Mouse (Mus musculus) heart, embryonic 10.5 days (tissue): ENCODE measurements around the gene Pcyox1. TPM values are rescaled to one million over a fixed set of nuclear protein-coding genes. Genes with fewer than 3 reads are reported as not detected.
"Not testable (repeated sequence)": the region's sequence is repeated elsewhere in the genome, so short reads cannot be mapped to it uniquely, and the experiment has no call there.

Experiments used
- DNase-seq: peaks from one replicate; pipeline ENCODE4 v3.0.0-alpha.2; 2017; ENCODE audit warnings: low spot score
- H3K27ac ChIP-seq: fragments of 300-500 bp; sonication (generic); 2 replicates; pipeline ENCODE4 v1.5.1; 2016; ENCODE audit warnings: mild to moderate bottlenecking
- H3K27me3 ChIP-seq: fragments of 300-500 bp; sonication (generic); 2 replicates; pipeline ENCODE4 v1.6.1; 2016; ENCODE audit warnings: mild to moderate bottlenecking; ENCODE audit not compliant: poor library complexity, insufficient read depth, severe bottlenecking
- H3K36me3 ChIP-seq: fragments of 300-500 bp; sonication (generic); 2 replicates; pipeline ENCODE4 v1.6.1; 2016; ENCODE audit warnings: mild to moderate bottlenecking, moderate library complexity
- H3K4me1 ChIP-seq: fragments of 300-500 bp; sonication (generic); 2 replicates; pipeline ENCODE4 v1.6.1; 2016; ENCODE audit warnings: mild to moderate bottlenecking
- H3K4me3 ChIP-seq: fragments of 300-500 bp; sonication (generic); 2 replicates; pipeline ENCODE4 v1.5.1; 2016; ENCODE audit warnings: mild to moderate bottlenecking, moderate library complexity
- H3K9me3 ChIP-seq: fragments of 300-500 bp; sonication (generic); 2 replicates; pipeline ENCODE4 v1.6.1; 2016; ENCODE audit warnings: mild to moderate bottlenecking, moderate library complexity
- WGBS: fragments of 180-500 bp; shearing (Covaris S2); methylation state at CpG from one replicate; pipeline ENCODE4 v1.1.7; 2016; 5-methylcytosine and 5-hydroxymethylcytosine counted together
- polyA plus RNA-seq: library from polyadenylated mRNA; unstranded; fragments of >200 nt; fragmentation: Nextera tagmentation; extraction: Ambion mirVana; gene quantifications from 2 replicates; pipeline ENCODE4 v1.2.1, GENCODE M21; 2016

The Pcyox1 gene
- polyA plus RNA-seq, 1 experiment from 2014 or later, result 57.8 TPM

DNA sequence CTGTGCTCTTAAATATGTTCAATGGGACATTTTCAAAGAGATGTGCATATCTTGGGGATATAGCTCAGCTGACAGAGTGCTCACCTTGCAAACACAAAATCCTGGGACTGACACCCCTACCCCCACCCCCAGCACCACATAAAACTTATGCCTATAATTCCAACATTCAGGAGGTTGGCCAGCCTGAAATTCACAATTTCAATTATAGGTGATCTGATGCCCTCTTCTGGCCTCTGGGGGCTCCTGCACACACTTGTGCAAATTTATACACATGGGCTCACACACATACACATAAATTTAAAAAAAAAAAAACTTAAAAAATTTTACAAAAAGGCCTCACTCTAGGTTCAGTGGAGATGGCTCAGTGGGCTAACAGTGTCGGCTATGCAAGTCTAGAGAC is 3.8 kb downstream of the Pcyox1 start:
- Histone ChIP-seq H3K9me3 (no peaks in the 10 kb centered on the region), H3K27me3 (no peaks in the 10 kb centered on the region), H3K27ac (no peak overlapping the region), H3K36me3 (peaks cover 47% of the 10 kb centered on the region), H3K4me1 (peaks cover 35% of the 10 kb centered on the region), H3K4me3 (no peak overlapping the region)
- peak; percentile 58 for DNase-seq
- WGBS, result 88% methylated on average over 1 of the region's 1 CpGs

DNA sequence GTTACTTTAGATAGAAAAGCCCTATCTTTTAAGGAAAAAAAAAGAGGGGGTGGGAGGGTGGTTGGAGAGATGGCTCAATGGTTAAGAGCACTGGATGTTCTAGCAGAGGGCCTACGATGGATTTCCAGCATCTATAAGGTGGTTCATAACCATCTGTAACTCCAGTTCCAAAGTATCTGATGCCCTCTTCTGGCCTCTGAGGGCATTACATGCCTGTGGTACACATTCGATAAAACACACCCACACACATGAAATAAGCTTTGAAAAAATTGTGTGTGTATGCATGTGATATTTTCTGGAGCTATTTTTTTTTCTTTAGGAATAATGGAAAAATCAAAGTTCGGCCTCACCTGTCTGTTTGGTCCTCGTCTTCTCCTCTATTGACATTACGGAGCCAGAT is 5.6 kb downstream of the Pcyox1 start:
- DNase-seq, result no peak
- Histone ChIP-seq H3K4me1 (peaks cover 26% of the 10 kb centered on the region), H3K27ac (no peak overlapping the region), H3K36me3 (peaks cover 58% of the 10 kb centered on the region), H3K27me3 (no peaks in the 10 kb centered on the region), H3K9me3 (no peaks in the 10 kb centered on the region), H3K4me3 (no peak overlapping the region)
- 90% methylated on average over 5 of the region's 5 CpGs for WGBS

DNA sequence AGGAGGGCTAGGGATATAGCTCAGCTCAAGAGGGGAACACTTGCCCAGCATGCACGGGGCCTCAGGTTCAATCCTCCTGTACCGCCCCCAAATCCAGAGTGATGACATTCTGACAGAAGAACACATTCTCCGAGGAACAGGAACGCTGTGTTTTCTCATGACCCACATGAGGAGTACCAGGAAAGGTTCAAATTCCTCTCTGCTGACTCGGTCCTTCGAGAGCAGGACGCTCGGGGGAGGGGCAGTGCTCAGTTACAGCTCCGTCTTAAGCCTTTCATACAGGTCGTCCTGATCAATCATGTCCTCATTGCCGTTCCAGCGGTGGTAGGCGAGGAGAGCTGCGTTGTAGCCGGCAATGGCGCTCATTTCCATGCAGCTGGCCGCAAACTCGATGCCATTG is 8.5 kb downstream of the Pcyox1 start:
- peak; percentile 74 for DNase-seq
- Histone ChIP-seq H3K4me3 (no peak overlapping the region), H3K36me3 (peaks cover 59% of the 10 kb centered on the region), H3K27ac (no peak overlapping the region), H3K27me3 (no peaks in the 10 kb centered on the region), H3K4me1 (peaks cover 5% of the 10 kb centered on the region; the same call in 1 of the 2 replicates), H3K9me3 (no peaks in the 10 kb centered on the region)
- 69% methylated on average over 18 of the region's 18 CpGs for WGBS

DNA sequence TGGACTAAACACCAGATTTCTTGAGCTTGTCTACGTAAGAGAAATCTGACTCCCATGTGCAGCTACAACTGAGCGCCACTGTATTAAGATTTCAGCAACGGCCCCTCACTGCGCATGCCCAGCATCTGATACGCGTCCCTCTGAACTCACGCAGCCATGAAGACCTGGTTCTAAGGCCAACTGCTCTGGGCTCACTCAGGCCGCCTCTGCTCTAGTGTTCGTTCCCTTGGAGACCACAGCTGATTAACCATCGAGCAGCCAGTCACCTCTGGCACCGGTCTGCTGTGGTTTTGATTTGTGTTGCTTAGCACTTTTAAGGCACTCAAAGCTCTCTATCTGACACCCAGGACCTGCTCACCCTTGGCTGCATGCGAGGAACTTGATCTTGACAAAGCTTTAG is 9.6 kb downstream of the Pcyox1 start:
- 74% methylated on average over 12 of the region's 12 CpGs for WGBS
- H3K9me3 ChIP-seq, result no peaks in the 10 kb centered on the region

DNA sequence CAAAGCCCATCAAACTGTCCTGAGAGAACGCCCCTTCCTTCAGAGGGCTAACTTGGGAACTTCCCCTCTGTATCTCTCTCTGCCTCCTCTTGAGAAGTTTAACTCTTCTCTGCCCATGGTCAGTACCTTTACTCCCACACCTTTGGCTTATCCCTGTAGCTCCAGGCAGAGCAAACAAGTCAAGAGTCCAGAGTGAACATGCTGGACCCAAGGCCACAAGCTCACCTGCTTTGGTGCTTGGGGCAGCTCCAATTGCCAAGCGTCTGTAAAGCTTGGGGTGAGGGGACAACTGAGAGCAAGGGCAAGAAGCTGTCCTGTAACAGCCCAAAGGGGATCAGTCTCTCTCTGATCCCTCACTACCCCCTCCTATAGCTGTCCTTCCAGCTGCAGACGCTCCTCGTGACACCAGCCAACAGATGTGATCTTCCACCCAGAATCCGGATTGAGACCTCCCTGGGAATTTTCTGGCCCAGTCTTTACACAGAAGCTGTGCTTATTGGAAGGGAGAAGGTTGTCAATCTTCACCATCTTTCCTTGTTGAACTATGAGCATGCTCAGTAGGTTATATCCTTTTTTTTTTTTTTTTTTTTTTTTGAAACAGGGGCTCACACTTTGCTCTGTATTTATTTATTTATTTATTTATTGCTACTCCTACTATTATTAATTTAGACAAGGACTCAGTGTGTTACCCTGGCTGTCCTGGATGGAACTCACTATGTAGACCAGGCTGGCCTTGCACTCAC is 11.4 kb downstream of the Pcyox1 start:
- H3K4me3 ChIP-seq, result no peak overlapping the region
- H3K27me3 ChIP-seq, result no peaks in the 10 kb centered on the region
- no peaks in the 10 kb centered on the region for H3K9me3 ChIP-seq
- WGBS, result 77% methylated on average over 5 of the region's 5 CpGs
- H3K4me1 ChIP-seq, result peaks cover 9% of the 10 kb centered on the region; the same call in 1 of the 2 replicates
- peaks cover 37% of the 10 kb centered on the region for H3K36me3 ChIP-seq
- no peak overlapping the region for H3K27ac ChIP-seq
- no peak for DNase-seq

More for the DNA sequence above, 9.6 kb downstream of the Pcyox1 start:
- no peaks in the 10 kb centered on the region for H3K27me3 ChIP-seq
- H3K36me3 ChIP-seq, result peaks cover 55% of the 10 kb centered on the region
- H3K4me1 ChIP-seq, result peaks cover 9% of the 10 kb centered on the region; the same call in 1 of the 2 replicates
- H3K27ac ChIP-seq, result no peak overlapping the region
- no peak overlapping the region for H3K4me3 ChIP-seq
- DNase-seq, result peak; percentile 68

DNA sequence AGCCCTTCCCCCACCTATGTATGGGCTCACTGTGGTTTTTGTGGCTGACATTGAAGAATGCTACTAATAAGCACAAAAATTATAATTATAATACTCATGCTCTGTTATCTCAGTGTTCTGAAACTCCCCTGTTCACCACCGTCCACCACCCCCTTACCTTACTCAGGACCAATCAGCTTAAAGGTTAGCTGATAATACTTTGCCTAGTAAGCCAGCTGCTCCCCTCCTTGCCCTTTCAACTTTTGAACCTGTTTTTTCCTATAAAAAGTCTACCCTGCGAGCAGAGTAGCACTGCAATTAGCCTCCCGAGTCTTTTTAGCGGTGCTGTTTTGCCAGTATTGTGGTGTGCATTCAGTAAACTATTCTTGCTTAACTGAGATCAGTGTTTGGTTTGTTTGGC is 12.3 kb downstream of the Pcyox1 start:
- H3K27me3 ChIP-seq, result no peaks in the 10 kb centered on the region
- peaks cover 31% of the 10 kb centered on the region for H3K36me3 ChIP-seq
- no peaks in the 10 kb centered on the region for H3K9me3 ChIP-seq
- 61% methylated on average over 4 of the region's 4 CpGs for WGBS
- H3K4me1 ChIP-seq, result peaks cover 9% of the 10 kb centered on the region; the same call in 1 of the 2 replicates
- no peak for DNase-seq
- H3K27ac ChIP-seq, result no peak overlapping the region
- H3K4me3 ChIP-seq, result no peak overlapping the region

DNA sequence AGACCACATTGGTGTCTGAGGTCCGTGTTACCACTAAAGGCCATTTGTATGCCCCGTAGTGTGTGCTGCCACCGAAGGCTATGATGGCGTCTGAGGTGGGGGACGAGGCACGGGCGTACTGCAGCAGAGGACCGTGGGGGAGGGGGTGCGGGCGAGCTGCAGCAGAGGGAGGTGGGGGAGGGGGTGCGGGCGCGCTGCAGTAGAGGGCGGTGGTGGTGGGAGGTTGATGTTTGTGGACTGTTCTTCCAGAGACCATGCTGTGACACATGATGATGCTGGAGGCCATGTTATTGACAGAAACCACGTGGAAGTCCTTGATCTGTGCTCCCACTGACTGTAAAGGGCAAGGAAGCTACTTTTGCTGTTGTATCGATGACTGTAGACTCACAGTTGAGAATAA is 13.6 kb downstream of the Pcyox1 start:
- peak; percentile 63 for DNase-seq
- Histone ChIP-seq H3K4me3 (no peak overlapping the region), H3K4me1 (peaks cover 4% of the 10 kb centered on the region; the same call in 1 of the 2 replicates), H3K9me3 (no peaks in the 10 kb centered on the region), H3K36me3 (peaks cover 31% of the 10 kb centered on the region), H3K27ac (no peak overlapping the region), H3K27me3 (no peaks in the 10 kb centered on the region)
- WGBS, result 48% methylated on average over 16 of the region's 16 CpGs

DNA sequence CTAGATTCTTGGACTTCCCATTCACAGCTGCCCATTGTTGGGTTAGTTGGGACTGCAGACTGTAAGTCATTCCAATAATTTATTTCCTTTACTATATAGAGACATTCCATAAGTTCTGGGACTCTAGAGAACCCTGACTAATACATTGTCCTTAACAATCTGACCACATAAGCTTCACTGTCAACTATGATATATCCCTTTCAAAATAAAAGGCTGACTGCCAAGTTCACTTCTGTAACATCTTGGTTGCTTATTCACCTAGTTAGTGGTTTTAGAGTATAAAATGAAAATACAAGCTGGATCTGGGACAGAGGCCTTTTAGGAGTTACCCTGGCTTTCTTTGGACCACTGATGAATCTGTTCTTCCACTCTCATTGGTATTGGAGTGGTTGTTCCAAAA is 14.4 kb downstream of the Pcyox1 start:
- peaks cover 4% of the 10 kb centered on the region; the same call in 1 of the 2 replicates for H3K4me1 ChIP-seq
- H3K4me3 ChIP-seq, result no peak overlapping the region
- peaks cover 31% of the 10 kb centered on the region for H3K36me3 ChIP-seq
- no peaks in the 10 kb centered on the region for H3K9me3 ChIP-seq
- no peaks in the 10 kb centered on the region for H3K27me3 ChIP-seq
- H3K27ac ChIP-seq, result no peak overlapping the region
- no peak for DNase-seq

DNA sequence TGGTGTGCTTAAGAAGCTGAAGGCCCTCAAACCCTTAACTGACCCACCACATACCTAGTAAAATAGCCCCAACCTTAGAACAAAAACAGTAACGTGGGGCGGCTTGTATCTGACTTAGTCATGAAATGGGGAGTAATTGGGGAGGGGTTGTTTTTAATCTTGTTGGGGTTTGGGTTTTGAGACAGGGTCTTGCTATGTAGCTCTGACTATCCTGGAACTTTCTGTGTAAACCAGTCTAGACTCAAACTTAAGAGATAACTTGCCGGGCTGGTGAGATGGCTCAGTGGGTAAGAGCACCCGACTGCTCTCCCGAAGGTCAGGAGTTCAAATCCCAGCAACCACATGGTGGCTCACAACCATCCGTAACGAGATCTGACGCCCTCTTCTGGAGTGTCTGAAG is 16.8 kb downstream of the Pcyox1 start:
- H3K36me3 ChIP-seq, result peaks cover 41% of the 10 kb centered on the region
- not testable (repeated sequence) for H3K4me3 ChIP-seq, H3K4me1 ChIP-seq, H3K27ac ChIP-seq, H3K27me3 ChIP-seq, DNase-seq, H3K9me3 ChIP-seq
- WGBS, result 73% methylated on average over 8 of the region's 8 CpGs

DNA sequence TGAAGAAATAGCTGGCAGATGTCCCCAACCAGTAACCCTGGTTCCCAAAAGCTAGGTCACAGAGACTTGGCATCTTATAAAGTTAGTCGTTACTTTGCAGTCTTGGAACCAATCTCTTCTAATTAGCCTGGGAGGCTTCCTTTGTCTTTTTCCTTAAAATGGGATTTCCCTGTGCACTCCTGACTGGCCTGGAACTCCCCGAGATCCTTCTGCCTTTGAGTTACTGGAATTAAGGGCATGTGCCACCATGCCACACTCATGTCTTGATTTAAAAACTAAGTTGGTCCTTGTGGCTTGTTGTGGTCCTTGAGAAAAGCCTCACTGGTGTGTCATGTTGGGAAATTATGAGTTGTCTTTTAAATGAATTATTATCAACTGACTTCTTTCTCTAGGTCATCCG is 18.6 kb downstream of the Pcyox1 start:
- H3K36me3 ChIP-seq, result peaks cover 43% of the 10 kb centered on the region
- no peaks in the 10 kb centered on the region for H3K9me3 ChIP-seq
- H3K4me3 ChIP-seq, result no peak overlapping the region
- H3K4me1 ChIP-seq, result peaks cover 2% of the 10 kb centered on the region; the same call in 1 of the 2 replicates
- H3K27ac ChIP-seq, result no peak overlapping the region
- H3K27me3 ChIP-seq, result no peaks in the 10 kb centered on the region
- whole genome bisulfite sequencing, result 92% methylated on average over 3 of the region's 3 CpGs
- DNase-seq, result no peak

DNA sequence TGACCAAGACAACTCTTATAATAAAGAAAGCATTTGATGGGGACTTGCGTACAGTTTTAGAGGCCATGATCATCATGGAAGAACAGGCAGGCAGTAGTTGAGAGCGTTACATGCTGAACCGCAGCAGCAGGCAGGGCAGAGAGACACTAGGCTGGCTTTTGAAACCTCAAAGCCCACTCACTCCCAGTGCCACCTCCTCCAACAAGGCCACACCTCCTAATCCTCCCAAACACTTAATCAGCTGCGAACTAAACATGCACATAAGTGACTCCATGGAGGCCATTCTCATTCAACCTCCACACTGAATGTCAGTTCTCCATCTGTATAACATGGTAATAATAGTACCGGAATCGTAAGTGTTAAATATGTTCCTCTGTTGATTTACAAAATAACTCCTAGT is 23.4 kb downstream of the Pcyox1 start:
- 95% methylated on average over 6 of the region's 6 CpGs for WGBS
- peaks cover 13% of the 10 kb centered on the region for H3K4me1 ChIP-seq
- no peaks in the 10 kb centered on the region for H3K27me3 ChIP-seq
- no peak for DNase-seq
- H3K4me3 ChIP-seq, result no peak overlapping the region
- H3K36me3 ChIP-seq, result peaks cover 44% of the 10 kb centered on the region
- no peak overlapping the region for H3K27ac ChIP-seq
- no peaks in the 10 kb centered on the region for H3K9me3 ChIP-seq

DNA sequence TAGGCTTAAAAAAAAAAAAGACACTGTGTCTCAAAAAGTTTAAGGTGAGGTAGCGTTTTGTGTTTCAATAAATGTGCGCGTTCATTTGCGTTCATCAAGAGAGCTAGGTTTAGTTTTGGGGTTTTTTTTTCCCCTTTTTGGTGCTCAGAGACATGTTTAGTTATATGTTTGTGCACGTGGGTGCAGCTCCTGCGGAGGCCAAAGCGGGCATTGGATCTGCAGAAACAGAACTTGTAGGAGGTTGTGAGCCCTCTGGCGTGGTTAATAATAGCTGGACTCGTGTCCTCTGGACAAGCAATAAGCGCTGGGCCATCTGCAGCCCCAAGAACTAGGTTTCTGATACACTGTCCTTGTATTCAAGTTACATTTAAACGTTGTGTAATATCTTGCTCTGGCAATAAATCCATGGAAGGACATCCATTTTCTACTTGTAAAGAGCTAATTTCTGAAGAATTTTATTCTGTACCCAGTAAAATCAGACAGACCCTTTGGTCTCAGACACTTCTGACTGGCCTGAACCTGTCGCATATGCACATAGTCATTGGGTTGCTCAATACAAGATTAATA is 24.9 kb downstream of the Pcyox1 start:
- Histone ChIP-seq H3K27ac (peak overlapping the region; percentile 91), H3K4me1 (peaks cover 13% of the 10 kb centered on the region), H3K36me3 (peaks cover 38% of the 10 kb centered on the region), H3K4me3 (peak overlapping the region; percentile 97), H3K27me3 (no peaks in the 10 kb centered on the region), H3K9me3 (no peaks in the 10 kb centered on the region)
- DNase-seq, result no peak
- 5% methylated on average over 12 of the region's 12 CpGs for WGBS

DNA sequence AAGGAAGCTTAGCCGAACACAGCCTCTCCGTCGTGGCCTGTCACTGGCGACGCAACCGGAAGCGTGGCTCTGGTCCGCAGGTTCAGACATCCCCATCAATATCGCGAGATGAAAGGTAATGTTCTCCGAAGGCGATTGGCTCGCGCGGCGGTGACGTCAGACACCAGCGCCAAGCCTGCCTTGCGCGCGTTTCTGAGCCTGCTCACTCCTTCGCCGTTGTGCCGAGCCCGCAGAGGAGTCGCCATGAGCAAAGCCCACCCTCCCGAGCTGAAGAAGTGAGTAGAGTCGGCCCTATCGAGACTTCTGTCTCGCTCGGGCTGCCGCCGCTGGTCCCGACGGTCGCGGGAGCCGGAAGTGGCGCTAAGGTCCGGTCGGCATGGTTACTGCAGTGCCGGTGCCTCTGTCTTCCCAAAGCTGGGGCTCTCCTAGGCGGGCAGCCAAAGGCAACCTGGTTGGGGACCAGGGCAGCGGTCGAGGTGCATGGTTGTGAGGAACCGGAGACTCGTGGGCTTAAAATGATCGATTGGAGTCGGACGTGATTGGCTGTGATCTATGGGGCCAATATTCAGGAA is 25.5 kb downstream of the Pcyox1 start:
- H3K4me1 ChIP-seq, result peaks cover 17% of the 10 kb centered on the region
- H3K36me3 ChIP-seq, result peaks cover 32% of the 10 kb centered on the region
- H3K4me3 ChIP-seq, result peak overlapping the region; percentile 97
- H3K27ac ChIP-seq, result peak overlapping the region; percentile 91
- H3K27me3 ChIP-seq, result no peaks in the 10 kb centered on the region
- no peaks in the 10 kb centered on the region for H3K9me3 ChIP-seq
- under 1% methylated on average over 50 of the region's 50 CpGs for WGBS
- peak; percentile 98 for DNase-seq
